Mouse (Mus musculus) small intestine, adult 2 months (tissue): ENCODE results near the gene Nmu.

ENCODE experiments used
- CTCF ChIP-seq: fragments of 200-500 bp; IDR thresholded peaks from 2 replicates; pipeline ENCODE4 v1.5.1; 2012; ENCODE audit warnings: low read depth, mild to moderate bottlenecking, control low read depth, inconsistent platforms, low read length, moderate library complexity, mixed read lengths; ENCODE audit not compliant: insufficient replicate concordance, insufficient read length; ENCODE audit errors: extremely low read depth
- POLR2A ChIP-seq: fragments of 200-500 bp; IDR thresholded peaks from 2 replicates; pipeline ENCODE4 v1.6.1; 2012; ENCODE audit warnings: low read depth, mild to moderate bottlenecking, control low read depth, inconsistent platforms, low read length, moderate library complexity

DNA sequence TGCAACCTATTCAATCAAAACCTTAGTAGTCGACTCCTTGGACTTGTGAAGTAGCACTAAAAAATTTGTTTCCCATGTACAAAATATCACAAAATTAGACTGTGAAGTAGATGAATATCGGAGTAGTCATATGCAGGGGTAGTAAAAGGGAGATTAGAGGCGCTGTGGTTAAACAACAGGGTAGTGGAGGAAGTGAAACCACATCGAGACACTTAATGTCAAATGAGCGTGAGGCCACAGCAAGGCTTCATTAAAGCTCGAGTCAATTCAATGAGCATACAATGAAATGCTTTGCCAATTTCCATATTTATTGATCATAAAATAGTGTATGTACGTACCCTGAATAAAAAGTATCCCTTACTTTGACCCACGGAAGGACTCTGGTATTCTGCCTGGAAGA is 26.5 kb downstream of the Nmu start:
- no peak for TF ChIP-seq CTCF
- TF ChIP-seq POLR2A, result no peak
